Mouse (Mus musculus): ENCODE data around the gene Kri1. TPM values are rescaled to one million over a fixed set of nuclear protein-coding genes. Genes with fewer than 3 reads are reported as not detected.
"Not testable (repeated sequence)": the region's sequence is repeated elsewhere in the genome, so short reads cannot be mapped to it uniquely, and the experiment has no call there.

Gene Kri1
- total RNA-seq, 2 experiments from 2014 or later, result 43.3 to 46.1 TPM

DNA sequence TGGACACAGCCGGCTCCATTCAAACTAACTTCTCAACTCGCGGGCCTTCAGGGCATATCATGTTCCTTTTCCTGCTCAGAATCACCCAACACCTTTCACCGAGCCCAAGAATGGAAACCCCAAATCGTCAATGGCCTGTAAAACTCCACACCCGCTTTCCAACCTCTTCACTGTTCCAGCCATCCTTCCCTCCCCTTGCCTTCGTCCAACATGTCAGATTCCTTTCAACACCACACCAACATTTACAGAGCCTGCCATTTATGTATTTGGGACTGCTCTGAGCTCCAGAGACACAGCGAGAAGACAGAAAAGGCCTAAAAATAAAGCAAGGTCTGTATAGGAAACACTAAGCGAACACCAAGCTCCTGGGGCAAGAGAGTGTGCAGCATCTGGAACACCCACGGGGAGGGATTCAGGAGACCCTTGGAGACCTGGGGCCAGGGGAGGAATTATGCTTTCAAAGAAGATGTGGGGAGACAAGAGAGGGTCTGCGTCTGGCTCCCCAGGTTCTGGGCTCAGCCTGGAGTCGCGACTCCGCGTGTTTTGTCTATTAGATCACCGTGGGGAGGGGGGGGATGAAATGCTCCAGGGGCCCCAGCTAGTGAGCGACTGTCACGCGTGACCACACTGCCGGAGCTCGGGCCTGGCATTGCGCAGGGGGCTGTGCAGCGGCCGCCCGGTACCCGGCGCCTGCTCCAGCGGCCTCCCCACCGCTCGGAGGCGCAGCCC is 49.6 kb downstream of the Kri1 start:
- peak overlapping the region; percentile 92 for H3K4me3 ChIP-seq
- DNase-seq (ENCODE audit: extremely low spot score in 1 of 2, low spot score in 2 of 2), result no peak
- intact Hi-C loops (cut with DNase I), result loop anchor here (2.0 kb wide), 1 partner anchor 51 kb away; no protein-coding TSS in a partner anchor
- H3K27ac ChIP-seq, result peak overlapping the region; percentile 95
- no peak for TF ChIP-seq CTCF (IDR thresholded peaks at IDR 0.05)

GRCm38 (mm10) chr9:21237368-21238003 is 50.3 kb downstream of the Kri1 start:
- peak in 1 of 2 experiments; percentile 33 for DNase-seq (ENCODE audit: extremely low spot score in 1 of 2, low spot score in 2 of 2)

GRCm38 (mm10) chr9:21236991-21237367 is 50.8 kb downstream of the Kri1 start:
- peak overlapping the region; percentile 92 for H3K4me3 ChIP-seq
- no peak for DNase-seq (ENCODE audit: extremely low spot score in 1 of 2, low spot score in 2 of 2)
- TF ChIP-seq CTCF (IDR thresholded peaks at IDR 0.05), result no peak
- H3K27ac ChIP-seq, result peak overlapping the region; percentile 95
- intact Hi-C loops (cut with DNase I), result no loop called here

More at GRCm38 (mm10) chr9:21237368-21238003, 50.3 kb downstream of the Kri1 start:
- peak; percentile 55 for TF ChIP-seq CTCF (IDR thresholded peaks at IDR 0.05)
- intact Hi-C loops (cut with DNase I), result loop anchor here (2.0 kb wide), 1 partner anchor 51 kb away; no protein-coding TSS in a partner anchor
- Histone ChIP-seq H3K27ac (peak overlapping the region; percentile 95), H3K4me3 (peak overlapping the region; percentile 92)

DNA sequence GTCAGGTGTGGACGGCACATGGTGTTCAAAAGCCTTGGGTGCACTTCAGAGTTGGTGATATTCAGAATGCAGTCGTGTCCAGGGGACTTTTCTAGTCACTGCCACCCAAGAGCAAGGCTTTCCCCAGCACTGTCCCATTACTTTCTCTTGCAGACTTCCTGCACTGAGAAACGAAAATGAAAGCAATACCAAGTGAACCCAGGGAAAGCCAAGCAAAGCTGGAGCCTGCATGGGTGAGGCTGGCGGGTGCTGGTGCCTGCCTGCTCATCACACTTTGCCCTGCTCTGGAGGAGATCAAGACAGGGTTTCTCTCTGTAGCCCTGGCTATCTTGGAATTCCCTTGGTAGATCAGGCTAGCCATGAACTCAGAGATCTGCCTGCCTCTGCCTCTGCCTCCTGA is 52.4 kb downstream of the Kri1 start:
- Histone ChIP-seq H3K27ac (no peak overlapping the region), H3K4me3 (no peak overlapping the region)
- no peak for DNase-seq (ENCODE audit: extremely low spot score in 1 of 2, low spot score in 2 of 2)
- intact Hi-C loops (cut with DNase I), result no loop called here
- TF ChIP-seq CTCF (IDR thresholded peaks at IDR 0.05), result no peak

DNA sequence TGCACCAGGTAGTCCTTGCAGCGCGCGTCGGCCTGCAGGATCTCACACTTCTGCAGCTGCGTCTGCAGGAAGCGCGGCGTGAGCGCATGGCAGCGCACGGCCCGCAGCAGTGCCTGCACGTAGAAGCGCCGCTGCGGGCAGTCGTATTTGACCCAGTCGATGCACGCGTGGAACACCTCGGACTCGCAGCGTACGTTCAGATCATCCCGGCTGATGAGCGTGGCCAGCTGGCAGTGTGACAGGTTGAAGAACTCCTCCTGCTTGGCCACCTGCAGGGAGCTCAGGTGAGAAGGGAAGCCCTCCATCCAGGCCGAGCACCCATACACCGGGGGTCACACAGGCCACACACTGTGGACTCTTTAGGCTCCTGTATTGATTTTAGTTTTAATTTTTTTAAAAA is 54.0 kb downstream of the Kri1 start:
- no peak for TF ChIP-seq CTCF (IDR thresholded peaks at IDR 0.05)
- H3K27ac ChIP-seq, result no peak overlapping the region
- intact Hi-C loops (cut with DNase I), result no loop called here
- no peak for DNase-seq (ENCODE audit: extremely low spot score in 1 of 2, low spot score in 2 of 2)
- no peak overlapping the region for H3K4me3 ChIP-seq

DNA sequence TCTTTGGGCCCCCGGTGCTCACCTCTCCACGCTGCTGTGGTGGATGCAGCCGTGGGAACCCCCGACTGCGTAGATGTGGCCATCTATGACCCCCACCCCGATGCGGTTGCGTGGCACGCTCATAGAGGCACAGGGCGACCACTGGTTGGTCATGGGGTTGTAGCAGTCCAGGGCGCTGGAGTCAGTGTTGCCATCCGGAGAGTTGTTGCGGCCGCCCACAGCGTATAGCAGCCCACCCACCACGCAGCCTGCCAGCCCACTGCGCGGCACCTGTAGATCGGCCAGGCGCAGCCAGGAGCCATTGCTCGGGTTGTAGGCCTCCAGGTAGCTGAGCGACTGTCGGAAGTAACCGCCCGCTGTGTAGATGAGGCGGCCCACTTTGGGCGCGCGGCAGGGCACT is 54.4 kb downstream of the Kri1 start:
- no peak for DNase-seq (ENCODE audit: extremely low spot score in 1 of 2, low spot score in 2 of 2)
- no peak overlapping the region for H3K4me3 ChIP-seq
- H3K27ac ChIP-seq, result no peak overlapping the region
- TF ChIP-seq CTCF (IDR thresholded peaks at IDR 0.05), result no peak
- intact Hi-C loops (cut with DNase I), result no loop called here

DNA sequence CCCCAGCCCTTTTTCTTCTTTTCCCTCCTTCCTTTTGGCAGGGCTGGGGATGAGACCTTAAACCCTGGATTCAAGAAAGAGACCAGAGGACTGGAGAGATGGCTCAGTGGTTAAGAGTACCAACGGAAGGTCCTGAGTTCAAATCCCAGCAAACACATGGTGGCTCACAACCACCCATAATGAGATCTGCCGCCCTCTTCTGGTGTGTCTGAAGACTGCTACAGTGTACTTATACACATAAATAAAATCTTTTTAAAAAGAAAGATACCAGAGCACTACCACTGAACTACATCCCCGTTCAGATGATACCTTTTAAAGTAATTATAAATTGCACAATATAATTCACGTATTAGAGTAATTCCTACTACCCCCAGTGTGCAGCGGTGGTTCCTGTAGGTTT is 54.9 kb downstream of the Kri1 start:
- H3K4me3 ChIP-seq, result no peak overlapping the region
- H3K27ac ChIP-seq, result no peak overlapping the region
- peak; percentile 13; the same call in 1 of the 2 replicates for TF ChIP-seq CTCF (IDR thresholded peaks at IDR 0.05)
- DNase-seq (ENCODE audit: extremely low spot score in 1 of 2, low spot score in 2 of 2), result no peak
- intact Hi-C loops (cut with DNase I), result no loop called here

DNA sequence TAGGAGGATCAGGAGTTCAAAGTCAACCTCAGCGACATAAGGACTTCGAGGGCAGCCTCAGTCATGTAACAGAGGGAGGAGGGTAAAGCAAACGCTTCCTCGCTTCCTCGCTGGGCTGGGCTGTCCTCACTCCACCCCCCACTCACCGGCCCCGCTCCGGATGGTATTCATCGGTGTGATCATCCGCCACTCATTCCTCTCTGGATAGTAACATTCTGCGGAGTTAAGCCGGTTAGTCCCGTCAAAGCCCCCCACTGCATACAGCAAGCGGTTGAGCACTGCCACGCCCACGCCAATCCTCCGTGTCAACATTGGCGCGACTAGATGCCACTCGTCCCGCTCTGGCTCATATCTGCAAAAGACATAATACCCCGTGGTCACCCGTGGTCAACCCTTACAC is 56.2 kb downstream of the Kri1 start:
- intact Hi-C loops (cut with DNase I), result no loop called here
- DNase-seq (ENCODE audit: extremely low spot score in 1 of 2, low spot score in 2 of 2), result no peak
- Histone ChIP-seq H3K27ac (no peak overlapping the region), H3K4me3 (no peak overlapping the region)
- TF ChIP-seq CTCF (IDR thresholded peaks at IDR 0.05), result no peak

DNA sequence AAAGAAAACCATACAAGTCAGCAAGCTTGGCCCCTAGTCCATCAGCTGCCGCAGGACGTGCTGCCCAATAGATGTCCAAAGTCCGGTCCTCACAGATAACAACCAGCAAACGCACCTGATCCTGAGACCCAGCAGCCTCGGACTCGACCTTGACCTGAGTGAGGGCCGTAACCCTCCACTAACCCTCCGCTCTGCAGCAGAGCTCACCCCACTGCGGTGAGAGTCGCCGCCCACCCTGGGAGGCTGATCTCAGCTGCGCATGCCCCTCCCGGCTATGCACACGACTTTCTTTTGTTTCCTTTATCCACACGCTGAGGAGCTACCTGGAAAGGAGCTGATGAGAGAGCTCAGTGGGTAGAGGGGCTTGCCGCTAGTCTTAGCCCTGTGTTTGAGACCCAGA is 60.4 kb downstream of the Kri1 start:
- TF ChIP-seq CTCF (IDR thresholded peaks at IDR 0.05), result no peak
- Histone ChIP-seq H3K27ac (no peak overlapping the region), H3K4me3 (0 out of 2 replicates have a peak overlapping the region, but pooled peaks have one; percentile 11)
- DNase-seq (ENCODE audit: extremely low spot score in 1 of 2, low spot score in 2 of 2), result no peak
- intact Hi-C loops (cut with DNase I), result no loop called here

DNA sequence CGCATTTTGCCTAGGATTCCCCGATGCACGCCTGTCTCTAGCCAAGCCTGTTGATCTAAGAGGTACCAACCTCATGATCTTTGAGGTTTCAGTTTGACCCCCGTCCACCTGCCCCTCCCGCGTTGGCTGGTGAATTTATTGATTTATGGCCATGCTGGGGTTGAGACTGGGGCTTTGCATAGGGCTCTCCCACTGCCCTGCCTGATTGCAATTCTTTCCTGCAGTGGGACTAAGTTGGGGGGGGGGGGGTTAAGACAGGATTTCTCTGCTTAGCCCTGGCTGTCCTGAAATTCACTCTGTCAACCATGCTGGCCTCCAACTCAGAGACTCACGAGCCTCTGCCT is 62.4 kb downstream of the Kri1 start:
- Histone ChIP-seq H3K27ac (no peak overlapping the region), H3K4me3 (peak overlapping the region; percentile 29; the same call in 1 of the 2 replicates)
- intact Hi-C loops (cut with DNase I), result no loop called here

GRCm38 (mm10) chr9:21224576-21225414 is 63.0 kb downstream of the Kri1 start:
- no peak overlapping the region for H3K27ac ChIP-seq
- peak overlapping the region; percentile 29; the same call in 1 of the 2 replicates for H3K4me3 ChIP-seq
- intact Hi-C loops (cut with DNase I), result no loop called here
- no peak for DNase-seq (ENCODE audit: extremely low spot score in 1 of 2, low spot score in 2 of 2)
- no peak; the same call in 1 of the 2 replicates for TF ChIP-seq CTCF (IDR thresholded peaks at IDR 0.05)

More for the DNA sequence above, 62.4 kb downstream of the Kri1 start:
- no peak for TF ChIP-seq CTCF (IDR thresholded peaks at IDR 0.05)
- DNase-seq (ENCODE audit: extremely low spot score in 1 of 2, low spot score in 2 of 2), result no peak

DNA sequence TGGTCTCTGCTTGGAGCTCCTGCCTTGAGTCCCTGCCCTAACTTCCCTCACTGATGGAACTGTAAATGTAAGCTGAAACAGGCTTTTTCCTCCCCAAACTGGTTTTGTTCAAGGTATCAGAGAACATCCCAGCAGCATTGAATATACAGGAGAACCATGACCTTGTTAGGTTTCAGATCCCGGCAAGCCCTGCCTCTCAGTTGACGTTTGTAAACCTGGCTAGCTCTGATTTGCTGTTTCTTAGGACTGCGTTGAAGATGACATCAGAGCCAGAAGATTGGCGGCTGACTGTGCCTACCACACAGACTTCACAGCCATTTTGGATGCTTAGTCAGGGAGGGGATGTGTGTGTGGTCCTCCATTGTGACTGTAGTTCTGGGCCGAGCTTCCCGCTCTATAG is 63.9 kb downstream of the Kri1 start:
- no peak overlapping the region for H3K27ac ChIP-seq
- no peak overlapping the region for H3K4me3 ChIP-seq
- DNase-seq (ENCODE audit: extremely low spot score in 1 of 2, low spot score in 2 of 2), result no peak
- intact Hi-C loops (cut with DNase I), result no loop called here
- TF ChIP-seq CTCF (IDR thresholded peaks at IDR 0.05), result no peak

DNA sequence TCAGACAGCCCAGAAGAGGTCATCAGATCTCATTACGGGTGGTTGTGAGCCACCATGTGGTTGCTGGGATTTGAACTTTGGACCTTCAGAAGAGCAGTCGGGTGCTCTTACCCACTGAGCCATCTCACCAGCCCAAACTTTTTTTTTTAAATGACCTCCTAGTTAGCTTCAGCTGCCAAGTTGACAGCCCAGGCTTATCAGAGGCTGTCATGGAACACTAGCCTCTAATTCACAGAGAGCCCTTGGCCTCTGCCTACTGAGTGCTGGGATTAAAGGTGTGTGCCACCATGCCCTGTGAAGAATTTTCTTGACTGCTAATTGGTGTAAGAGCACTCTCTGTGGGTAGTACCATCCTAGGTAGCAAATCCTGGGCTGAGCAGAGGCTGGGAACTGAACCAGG is 64.3 kb downstream of the Kri1 start:
- DNase-seq (ENCODE audit: extremely low spot score in 1 of 2, low spot score in 2 of 2); intact Hi-C loops (cut with DNase I); H3K27ac ChIP-seq; H3K4me3 ChIP-seq: not testable (repeated sequence)

All from left cerebral cortex, adult 2 months (tissue).